Mouse (Mus musculus): ENCODE measurements around the gene Ahnak. TPM values are rescaled to one million over a fixed set of nuclear protein-coding genes. Genes with fewer than 3 reads are reported as not detected.
A peak's percentile ranks its signal among the peaks of the same experiment; 100 is the strongest.

Ahnak gene
- total and polyA plus RNA-seq, 2 experiments, result 1.2 to 10.9 TPM

DNA sequence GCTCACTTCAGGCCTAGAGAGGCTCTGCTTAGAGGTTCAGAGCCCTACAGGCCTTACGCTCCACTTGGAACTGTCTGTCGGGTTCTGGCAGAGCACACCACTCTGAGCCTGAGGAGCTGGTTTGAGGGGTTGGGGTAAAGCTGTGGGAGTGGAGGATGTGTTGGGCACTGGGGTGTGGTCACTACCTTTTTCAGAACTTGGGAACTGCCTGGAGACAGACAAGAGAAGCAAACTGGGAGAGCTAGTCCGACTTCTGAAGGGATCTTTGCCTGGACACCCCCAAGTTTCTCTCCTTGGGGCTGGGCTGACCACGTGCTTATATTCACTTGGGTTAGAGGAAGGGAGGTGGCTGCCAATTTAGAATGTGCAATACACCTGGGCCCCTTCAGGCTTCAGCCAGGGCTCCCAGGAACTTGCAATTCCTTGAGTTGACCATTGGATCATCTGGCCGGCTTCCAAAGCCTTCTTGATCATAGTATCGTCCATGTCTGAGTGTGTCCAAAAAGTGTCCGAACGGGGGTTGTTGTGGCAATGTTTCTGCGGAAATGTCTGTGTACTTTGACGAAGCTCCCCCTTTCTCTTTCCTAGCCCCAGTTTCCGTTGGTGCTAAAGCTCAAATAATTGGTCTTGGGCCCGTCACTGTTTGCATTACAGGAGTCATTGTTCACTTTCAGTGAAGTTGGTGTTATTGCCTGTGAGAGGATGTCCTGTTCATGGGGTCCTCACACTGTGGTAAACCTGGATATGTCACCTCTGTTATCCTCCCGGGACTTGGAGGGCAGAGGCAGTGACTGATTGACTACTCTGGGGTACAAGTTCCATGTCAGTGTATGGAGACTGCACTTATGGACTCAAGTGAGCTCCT, 3.0 kb downstream of the Ahnak start:
- H3K79me2 ChIP-seq (ENCODE audit: control insufficient read depth, insufficient read depth, low read length), result no peaks in the 10 kb centered on the region; the same call in 1 of the 2 replicates
- peak overlapping the region; percentile 1; the same call in 1 of the 2 replicates for H3K9ac ChIP-seq (ENCODE audit: low read depth, low read length)
- 69% methylated on average over 13 of the region's 13 CpGs for WGBS
- peaks cover 3% of the 10 kb centered on the region; the same call in 1 of the 2 replicates for H3K4me1 ChIP-seq (ENCODE audit: control insufficient read depth, insufficient read depth, low read length)
- no peaks in the 10 kb centered on the region for H3K27me3 ChIP-seq (ENCODE audit: control insufficient read depth, insufficient read depth, low read length)
- no peak overlapping the region for H3K4me3 ChIP-seq (ENCODE audit: insufficient read depth, low read depth, low read length)
- no peak overlapping the region for H3K27ac ChIP-seq (replicated peaks; ENCODE audit: insufficient read depth, low read depth, low read length)
- TF ChIP-seq CTCF (IDR thresholded peaks at IDR 0.05; ENCODE audit: low read depth, low read length), result no peak
- no peak for TF ChIP-seq POLR2A (IDR thresholded peaks at IDR 0.05; ENCODE audit: extremely low read depth, insufficient read depth, low read length)
- H3K36me3 ChIP-seq (ENCODE audit: control insufficient read depth, insufficient read depth, low read length), result no peaks in the 10 kb centered on the region
- DNase-seq (ENCODE audit: extremely low read depth, low read depth, low spot score), result no peak

DNA sequence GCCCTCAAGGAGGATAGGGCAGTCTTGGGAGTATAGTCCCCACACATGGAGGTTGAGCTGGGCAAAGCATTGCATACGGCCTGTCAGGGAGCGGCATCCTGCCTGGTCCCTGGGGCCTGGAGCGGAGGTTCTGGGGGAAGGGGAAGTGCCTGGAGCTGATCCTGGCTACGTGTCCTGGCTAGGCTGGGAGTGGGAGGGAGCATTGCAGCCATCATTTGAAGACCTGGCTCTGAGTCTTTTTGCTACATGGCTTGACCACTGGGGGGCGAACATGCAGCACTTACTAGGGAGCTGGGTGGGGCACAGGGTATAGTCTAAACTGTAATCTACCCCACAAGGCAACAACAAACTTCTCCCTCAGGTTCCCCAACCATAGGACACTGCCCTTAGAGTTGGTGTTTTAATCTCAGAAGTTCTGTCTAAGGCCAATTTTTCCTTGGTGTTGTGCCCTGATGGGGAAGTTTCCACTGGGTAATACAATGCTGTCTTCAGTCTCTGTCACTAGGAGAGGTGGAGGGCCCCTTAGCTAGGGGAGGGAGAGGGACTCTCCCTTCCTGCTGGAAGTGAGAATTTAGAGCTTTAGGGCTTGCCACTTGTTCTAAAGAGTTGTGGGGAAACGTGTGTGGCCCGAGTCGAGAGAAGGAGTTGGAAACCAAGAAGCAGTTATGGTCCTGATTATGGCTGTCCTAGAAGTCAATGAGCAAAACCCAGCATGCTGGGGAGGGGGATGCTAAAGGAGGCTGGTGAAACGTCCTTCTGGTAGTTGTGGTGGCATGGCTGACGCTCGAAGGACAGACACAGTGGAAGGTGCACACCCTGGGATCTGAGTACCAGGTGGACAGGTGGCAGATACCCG, 3.9 kb downstream of the Ahnak start:
- Histone ChIP-seq H3K4me1 (ENCODE audit: control insufficient read depth, insufficient read depth, low read length) (peaks cover 3% of the 10 kb centered on the region; the same call in 1 of the 2 replicates), H3K36me3 (ENCODE audit: control insufficient read depth, insufficient read depth, low read length) (no peaks in the 10 kb centered on the region), H3K4me3 (ENCODE audit: insufficient read depth, low read depth, low read length) (no peak overlapping the region), H3K27me3 (ENCODE audit: control insufficient read depth, insufficient read depth, low read length) (no peaks in the 10 kb centered on the region), H3K79me2 (ENCODE audit: control insufficient read depth, insufficient read depth, low read length) (no peaks in the 10 kb centered on the region; the same call in 1 of the 2 replicates), H3K9ac (ENCODE audit: low read depth, low read length) (peak overlapping the region; percentile 1; the same call in 1 of the 2 replicates), H3K27ac (replicated peaks; ENCODE audit: insufficient read depth, low read depth, low read length) (no peak overlapping the region)
- WGBS, result 49% methylated on average over 12 of the region's 12 CpGs
- DNase-seq (ENCODE audit: extremely low read depth, low read depth, low spot score), result peak; percentile 37
- TF ChIP-seq POLR2A (IDR thresholded peaks at IDR 0.05; ENCODE audit: extremely low read depth, insufficient read depth, low read length) (no peak), CTCF (IDR thresholded peaks at IDR 0.05; ENCODE audit: low read depth, low read length) (peak; percentile 86)

DNA sequence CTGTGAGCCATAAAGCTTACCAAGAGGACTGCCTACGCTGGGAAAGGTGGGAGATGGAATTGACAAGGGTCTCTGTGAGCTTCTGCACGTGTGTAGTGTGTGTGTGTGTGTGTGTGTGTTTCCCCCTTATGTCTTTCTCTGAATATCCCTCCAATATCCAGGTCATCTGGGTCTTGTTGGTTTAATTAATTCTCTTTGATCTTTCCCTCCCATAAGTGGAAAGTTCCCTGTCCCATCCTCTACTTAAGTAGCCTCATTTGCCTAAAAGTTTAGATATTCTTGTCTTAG, 4.5 kb downstream of the Ahnak start:
- Histone ChIP-seq H3K27ac (replicated peaks; ENCODE audit: insufficient read depth, low read depth, low read length) (no peak overlapping the region), H3K9ac (ENCODE audit: low read depth, low read length) (no peak overlapping the region), H3K36me3 (ENCODE audit: control insufficient read depth, insufficient read depth, low read length) (no peaks in the 10 kb centered on the region), H3K27me3 (ENCODE audit: control insufficient read depth, insufficient read depth, low read length) (no peaks in the 10 kb centered on the region), H3K4me3 (ENCODE audit: insufficient read depth, low read depth, low read length) (no peak overlapping the region), H3K79me2 (ENCODE audit: control insufficient read depth, insufficient read depth, low read length) (no peaks in the 10 kb centered on the region; the same call in 1 of the 2 replicates), H3K4me1 (ENCODE audit: control insufficient read depth, insufficient read depth, low read length) (peaks cover 2% of the 10 kb centered on the region; the same call in 1 of the 2 replicates)
- DNase-seq (ENCODE audit: extremely low read depth, low read depth, low spot score), result no peak
- 47% methylated on average over 2 of the region's 2 CpGs for WGBS
- TF ChIP-seq CTCF (IDR thresholded peaks at IDR 0.05; ENCODE audit: low read depth, low read length), result no peak
- TF ChIP-seq POLR2A (IDR thresholded peaks at IDR 0.05; ENCODE audit: extremely low read depth, insufficient read depth, low read length), result no peak

DNA sequence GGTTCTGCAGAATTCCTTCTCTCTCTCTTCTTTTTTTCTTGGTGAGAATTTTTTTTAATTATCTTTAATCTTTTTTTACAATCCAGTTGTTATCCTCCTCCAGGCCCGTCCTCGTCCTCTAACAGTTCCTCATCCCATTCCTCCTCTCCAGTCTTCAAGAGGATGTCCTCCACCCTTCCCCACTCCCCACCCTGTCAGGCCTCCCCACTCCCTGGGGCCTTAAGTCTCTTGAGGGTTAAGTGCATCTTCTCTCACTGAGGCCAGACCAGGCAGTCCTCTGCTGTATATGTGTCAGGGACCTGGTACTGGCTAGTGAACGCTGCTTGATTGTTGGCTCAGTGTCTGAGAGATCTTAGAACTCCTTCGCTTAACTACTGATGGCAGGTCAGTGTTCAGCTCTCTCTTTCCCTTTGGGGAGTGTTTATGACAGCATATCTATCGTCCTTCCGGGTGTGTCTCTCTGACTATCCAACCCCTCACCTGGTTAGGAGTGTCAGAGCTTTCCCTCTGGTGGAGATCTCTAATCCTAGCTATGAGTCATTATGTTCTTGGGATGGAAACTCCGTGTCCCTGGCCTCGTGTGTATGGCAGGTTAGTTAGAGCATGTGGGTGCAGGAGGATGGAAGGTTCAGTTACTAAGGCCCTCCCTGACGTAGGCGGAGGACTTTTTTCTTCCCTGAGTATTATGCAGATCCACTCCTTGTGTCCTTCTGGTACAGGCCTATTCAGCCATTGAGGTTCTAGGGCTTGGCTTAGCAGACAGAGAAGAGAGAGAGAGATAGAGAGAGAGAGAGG, 5.9 kb downstream of the Ahnak start:
- Histone ChIP-seq H3K36me3 (ENCODE audit: control insufficient read depth, insufficient read depth, low read length) (no peaks in the 10 kb centered on the region), H3K27me3 (ENCODE audit: control insufficient read depth, insufficient read depth, low read length) (no peaks in the 10 kb centered on the region), H3K4me3 (ENCODE audit: insufficient read depth, low read depth, low read length) (no peak overlapping the region), H3K9ac (ENCODE audit: low read depth, low read length) (no peak overlapping the region), H3K4me1 (ENCODE audit: control insufficient read depth, insufficient read depth, low read length) (no peaks in the 10 kb centered on the region), H3K27ac (replicated peaks; ENCODE audit: insufficient read depth, low read depth, low read length) (no peak overlapping the region), H3K79me2 (ENCODE audit: control insufficient read depth, insufficient read depth, low read length) (no peaks in the 10 kb centered on the region; the same call in 1 of the 2 replicates)
- 84% methylated on average over 10 of the region's 10 CpGs for WGBS
- no peak for TF ChIP-seq POLR2A (IDR thresholded peaks at IDR 0.05; ENCODE audit: extremely low read depth, insufficient read depth, low read length)
- no peak for TF ChIP-seq CTCF (IDR thresholded peaks at IDR 0.05; ENCODE audit: low read depth, low read length)
- DNase-seq (ENCODE audit: extremely low read depth, low read depth, low spot score), result no peak

DNA sequence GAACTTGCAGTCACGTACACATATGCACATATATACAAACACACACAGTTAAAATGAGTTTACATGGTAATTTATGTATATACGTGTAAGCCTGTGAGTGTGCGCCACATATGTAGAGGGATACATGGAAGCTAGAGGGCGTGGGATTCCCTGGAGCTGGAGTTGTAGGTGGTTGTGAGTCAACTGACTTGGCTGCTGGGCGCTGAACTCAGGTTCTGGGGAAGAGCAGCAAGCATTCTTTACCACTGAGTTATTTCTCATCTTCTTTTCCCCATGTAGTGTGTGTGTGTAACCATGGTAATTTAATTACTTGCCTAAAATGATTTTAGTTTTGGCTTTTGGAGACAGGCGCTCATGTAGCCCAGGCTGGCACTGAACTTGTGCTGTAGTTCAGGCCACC, 7.5 kb downstream of the Ahnak start:
- Histone ChIP-seq H3K27me3 (ENCODE audit: control insufficient read depth, insufficient read depth, low read length) (no peaks in the 10 kb centered on the region), H3K79me2 (ENCODE audit: control insufficient read depth, insufficient read depth, low read length) (no peaks in the 10 kb centered on the region; the same call in 1 of the 2 replicates)
- TF ChIP-seq POLR2A (IDR thresholded peaks at IDR 0.05; ENCODE audit: extremely low read depth, insufficient read depth, low read length), result no peak
- no peak for TF ChIP-seq CTCF (IDR thresholded peaks at IDR 0.05; ENCODE audit: low read depth, low read length)

More for the DNA sequence above, 7.5 kb downstream of the Ahnak start:
- no peak overlapping the region for H3K4me3 ChIP-seq (ENCODE audit: insufficient read depth, low read depth, low read length)
- DNase-seq (ENCODE audit: extremely low read depth, low read depth, low spot score), result no peak
- H3K36me3 ChIP-seq (ENCODE audit: control insufficient read depth, insufficient read depth, low read length), result no peaks in the 10 kb centered on the region
- no peaks in the 10 kb centered on the region for H3K4me1 ChIP-seq (ENCODE audit: control insufficient read depth, insufficient read depth, low read length)
- 97% methylated on average over 6 of the region's 6 CpGs for WGBS
- H3K9ac ChIP-seq (ENCODE audit: low read depth, low read length), result no peak overlapping the region
- no peak overlapping the region for H3K27ac ChIP-seq (replicated peaks; ENCODE audit: insufficient read depth, low read depth, low read length)
